In genomic region chr11:51084527-51084926, GRCm38 (mm10) we compare ENCODE assay signal across 21 mouse cellular contexts. TPM values are rescaled to one million over a fixed set of nuclear protein-coding genes. Genes with fewer than 3 reads are reported as not detected.
A peak's percentile ranks its signal among the peaks of the same experiment; 100 is the strongest.
DNase-seq lines count a peak whose midpoint lies in the region; ATAC-seq and TF ChIP-seq lines count a peak whose summit lies in the region.
"Had no signal": no experiment of that assay in that cellular context is flagged by ENCODE, and none has a peak within 500 bp of the region (broad histone marks: within the 10 kb centered on the region; RNA-seq: fewer than 3 reads in every experiment).

No protein-coding gene starts in this region.

- DNase-seq in kidney, adult 18-20 months: peak; percentile 16
- DNase-seq in ES-CJ7 (ENCODE audit: low read depth, low spot score): peak; percentile 60
- DNase-seq in R1 (ENCODE audit: low read depth, low spot score): peak; percentile 83
- peak; percentile 24 for DNase-seq in kidney, postnatal 0 days (ENCODE audit: low spot score)
- no peak for DNase-seq in neural tube, embryonic 10.5 days (ENCODE audit: extremely low spot score, low spot score)
- no peak for DNase-seq in heart, adult 9 months (ENCODE audit: low spot score in 2 of 2)
- DNase-seq: cerebellum, postnatal 36 days; gastrocnemius, postnatal 10 days; heart, postnatal 4 days; left cerebral cortex, postnatal 4 days; lung, postnatal 4 days; thymus, adult 2 months had no signal

- H3K4me2 ChIP-seq in kidney, embryonic 14.5 days (replicated peaks; ENCODE audit: low read depth, low read length): no peak overlapping the region
- H3K4me2 ChIP-seq in kidney, postnatal 0 days (ENCODE audit: low read length): no peak overlapping the region
- H3K4me2 ChIP-seq: embryonic facial prominence, embryonic 15.5 days; forebrain, embryonic 12.5 days; heart, embryonic 11.5 days; neural tube, embryonic 13.5 days had no signal

- ATAC-seq in kidney, embryonic 14.5 days (ENCODE audit: low FRiP score, low TSS enrichment): no peak
- ATAC-seq in kidney, postnatal 0 days (replicated peaks; ENCODE audit: low FRiP score, low read depth): no peak
- ATAC-seq: CD4-positive, CD25-positive, alpha-beta regulatory T cell, adult 4 months; inflammation-experienced regulatory T-cells, adult 6 months had no signal

- H3K9me3 ChIP-seq in kidney, embryonic 14.5 days (ENCODE audit: control insufficient read depth, low read length): no peaks in the 10 kb centered on the region
- H3K9me3 ChIP-seq in kidney, postnatal 0 days (replicated peaks; ENCODE audit: low read length): no peaks in the 10 kb centered on the region
- H3K9me3 ChIP-seq: embryonic facial prominence, embryonic 15.5 days; forebrain, embryonic 12.5 days; neural tube, embryonic 13.5 days had no signal

- H3K27ac ChIP-seq in kidney, embryonic 14.5 days (ENCODE audit: low read depth, low read length): no peak overlapping the region
- no peak overlapping the region for H3K27ac ChIP-seq in kidney, postnatal 0 days
- H3K27ac ChIP-seq: embryonic facial prominence, embryonic 15.5 days; forebrain, embryonic 12.5 days; liver, embryonic 14.5 days; neural tube, embryonic 13.5 days had no signal

- H3K27me3 ChIP-seq in kidney, embryonic 14.5 days (ENCODE audit: control insufficient read depth, insufficient read depth, low read length): no peaks in the 10 kb centered on the region
- H3K27me3 ChIP-seq in kidney, postnatal 0 days (ENCODE audit: insufficient read depth, low read length): no peaks in the 10 kb centered on the region
- H3K27me3 ChIP-seq: embryonic facial prominence, embryonic 15.5 days; forebrain, embryonic 12.5 days; neural tube, embryonic 13.5 days had no signal

- WGBS in kidney, embryonic 14.5 days: 43% methylated on average over 7 of the region's 7 CpGs
- WGBS in kidney, postnatal 0 days: 40% methylated on average over 7 of the region's 7 CpGs

- no peaks in the 10 kb centered on the region for H3K4me1 ChIP-seq in kidney, embryonic 14.5 days (ENCODE audit: control insufficient read depth, insufficient read depth, low read length)
- H3K4me1 ChIP-seq in kidney, postnatal 0 days (replicated peaks; ENCODE audit: insufficient read depth, low read length): no peaks in the 10 kb centered on the region
- H3K4me1 ChIP-seq: embryonic facial prominence, embryonic 15.5 days; forebrain, embryonic 12.5 days; neural tube, embryonic 13.5 days had no signal

- H3K36me3 ChIP-seq in kidney, embryonic 14.5 days (ENCODE audit: control insufficient read depth, insufficient read depth, low read length): no peaks in the 10 kb centered on the region
- no peaks in the 10 kb centered on the region for H3K36me3 ChIP-seq in kidney, postnatal 0 days (ENCODE audit: insufficient read depth, low read length)
- H3K36me3 ChIP-seq: embryonic facial prominence, embryonic 15.5 days; forebrain, embryonic 12.5 days; neural tube, embryonic 13.5 days had no signal

- H3K4me3 ChIP-seq in kidney, embryonic 14.5 days (ENCODE audit: low read length): no peak overlapping the region
- H3K4me3 ChIP-seq in kidney, postnatal 0 days (replicated peaks; ENCODE audit: low read depth, low read length): no peak overlapping the region
- H3K4me3 ChIP-seq: embryonic facial prominence, embryonic 15.5 days; forebrain, embryonic 12.5 days; neural tube, embryonic 13.5 days had no signal

- H3K9ac ChIP-seq in kidney, embryonic 14.5 days (ENCODE audit: low read depth, low read length): no peak overlapping the region
- H3K9ac ChIP-seq in kidney, postnatal 0 days (ENCODE audit: low read depth, low read length): no peak overlapping the region
- H3K9ac ChIP-seq: embryonic facial prominence, embryonic 15.5 days; forebrain, embryonic 12.5 days; liver, embryonic 14.5 days; neural tube, embryonic 13.5 days had no signal

- TF ChIP-seq CTCF in kidney, postnatal 0 days (IDR thresholded peaks at IDR 0.05; ENCODE audit: low read depth): no peak

RNA-seq across cellular contexts. Expression of gene Zfp354a, which starts 25.5 kb away (rescaled TPM):
- 7.5 and 11.7 TPM in 2 replicates for polyA plus RNA-seq in kidney, embryonic 14.5 days (2014; fragmentation: Nextera tagmentation; extraction: Ambion mirVana)
- 9.2 and 10.9 TPM in 2 replicates for polyA plus RNA-seq in kidney, postnatal 0 days (2015; fragmentation: Nextera tagmentation; extraction: Ambion mirVana)
- polyA plus RNA-seq: CD4-positive, CD25-positive, alpha-beta regulatory T cell, adult 4 months; inflammation-experienced regulatory T-cells, adult 6 months had no signal

RNA-seq across cellular contexts. Expression of gene Olfr1375, which starts 36.6 kb away (rescaled TPM):
- polyA plus RNA-seq in kidney, embryonic 14.5 days (2014; fragmentation: Nextera tagmentation; extraction: Ambion mirVana): not detected in 2 replicates
- not detected in 2 replicates for polyA plus RNA-seq in kidney, postnatal 0 days (2015; fragmentation: Nextera tagmentation; extraction: Ambion mirVana)
- polyA plus RNA-seq: CD4-positive, CD25-positive, alpha-beta regulatory T cell, adult 4 months; embryonic facial prominence, embryonic 15.5 days; forebrain, embryonic 12.5 days; heart, embryonic 11.5 days; inflammation-experienced regulatory T-cells, adult 6 months; liver, embryonic 14.5 days; midbrain, postnatal 0 days; neural tube, embryonic 13.5 days; thymus, adult 2 months had no signal

Comparison
In these comparisons a context has a peak if more than half of its experiments do, and no peak if none do; other contexts are left out.
1. DNase-seq: peak in kidney, adult 18-20 months (single experiment), ES-CJ7 (single experiment), R1 (single experiment) and kidney, postnatal 0 days (single experiment); none in neural tube, embryonic 10.5 days (single experiment) and heart, adult 9 months (0 of 2).